Mouse (Mus musculus): ENCODE measurements around the gene Mslnl.

DNA sequence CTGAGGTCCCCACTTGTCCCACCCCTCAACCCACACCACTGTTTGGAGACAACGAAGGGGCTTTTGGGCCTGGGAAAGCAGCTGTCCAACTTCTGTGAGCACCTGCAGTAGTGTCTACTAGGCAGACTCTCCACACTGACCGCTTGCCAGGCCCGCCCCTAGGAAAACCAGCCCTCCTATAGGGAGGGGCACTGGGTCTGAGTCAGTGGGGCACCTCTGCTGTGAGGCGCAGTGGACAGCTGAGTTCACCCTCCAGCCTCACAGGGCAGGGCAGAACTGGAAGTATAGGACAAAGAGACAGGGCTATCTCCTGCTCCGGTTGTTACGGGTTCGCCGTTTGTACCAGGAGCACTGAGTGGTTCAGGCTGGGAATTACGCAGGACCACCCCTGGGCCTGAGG is 18.4 kb downstream of the Mslnl start, which contains the start of gene Msln:
- TF ChIP-seq HCFC1 (IDR thresholded peaks at IDR 0.05; ENCODE audit: borderline replicate concordance, insufficient read depth, low read length): no peak
- no peak for TF ChIP-seq ZNF384 (IDR thresholded peaks at IDR 0.05; ENCODE audit: low read depth, low read length)
- TF ChIP-seq ZC3H11A (IDR thresholded peaks at IDR 0.05; ENCODE audit: borderline replicate concordance, low read depth, low read length): no peak
